Mouse (Mus musculus) cerebellum, postnatal 4 days (tissue): ENCODE results near the gene Zfp654.

Experiments used
- DNase-seq, 2 experiments: peaks; one replicate each; pipeline ENCODE4 v3.0.0; 2022; ENCODE audit warnings: low spot score in 2 of 2, mixed read lengths in 1 of 2

Gene Zfp654

GRCm38 (mm10) chr16:64770521-64771430 is 80.7 kb downstream of the Zfp654 start, which contains the start of gene 4930453N24Rik:
4930453N24Rik (minus strand) TSS chr16:64771161.
- peak; percentile 67 to 88 for DNase-seq

- no peak for DNase-seq
These were observed 84.7 kb downstream of the Zfp654 start for GRCm38 (mm10) chr16:64766696-64767300.

- no peak for DNase-seq
These were observed 92.2 kb downstream of the Zfp654 start for GRCm38 (mm10) chr16:64759245-64759626.

GRCm38 (mm10) chr16:64758561-64759244 is 92.7 kb downstream of the Zfp654 start:
- DNase-seq, result no peak

- DNase-seq, result no peak
These were observed 93.6 kb downstream of the Zfp654 start for GRCm38 (mm10) chr16:64757666-64758400.

- DNase-seq, result no peak
These were observed 95.1 kb downstream of the Zfp654 start for GRCm38 (mm10) chr16:64756321-64756720.

GRCm38 (mm10) chr16:64754743-64755139 is 96.7 kb downstream of the Zfp654 start:
- DNase-seq, result peak in 1 of 2 experiments; percentile 24

- DNase-seq, result no peak
These were observed 97.3 kb downstream of the Zfp654 start for GRCm38 (mm10) chr16:64753990-64754742.

GRCm38 (mm10) chr16:64748237-64748636 is 103.2 kb downstream of the Zfp654 start:
- DNase-seq, result peak; percentile 67 to 80

GRCm38 (mm10) chr16:64745089-64745488 is 106.4 kb downstream of the Zfp654 start:
- no peak for DNase-seq

GRCm38 (mm10) chr16:64737289-64737688 is 114.2 kb downstream of the Zfp654 start:
- no peak for DNase-seq
